Mouse (Mus musculus) urinary bladder, adult 18-20 months (tissue): ENCODE measurements around the gene Hspbap1.

ENCODE experiments used
- DNase-seq, 2 experiments: peaks; one replicate each; pipeline ENCODE4 v3.0.0; 2022; ENCODE audit warnings: low spot score in 2 of 2, mixed read lengths in 2 of 2

The Hspbap1 gene

GRCm38 (mm10) chr16:35763590-35764296 is 6.4 kb upstream of the Hspbap1 start:
- no peak for DNase-seq

- DNase-seq = no peak
Observed at GRCm38 (mm10) chr16:35764941-35765340, 5.2 kb upstream of the Hspbap1 start.

GRCm38 (mm10) chr16:35765449-35765848 is 4.7 kb upstream of the Hspbap1 start:
- DNase-seq = no peak

- no peak for DNase-seq
Observed at GRCm38 (mm10) chr16:35766366-35766765, 3.8 kb upstream of the Hspbap1 start.

GRCm38 (mm10) chr16:35768469-35768784 is 1.7 kb upstream of the Hspbap1 start:
- no peak for DNase-seq

GRCm38 (mm10) chr16:35768785-35769642 is 1.2 kb upstream of the Hspbap1 start, which contains the start of gene Dirc2:
Dirc2 (minus strand) TSS chr16:35769356.
- DNase-seq = peak; percentile 64 to 84

GRCm38 (mm10) chr16:35771141-35771540 is 966 bp downstream of the Hspbap1 start:
- no peak for DNase-seq

- no peak for DNase-seq
Observed at GRCm38 (mm10) chr16:35771606-35772005, 1.4 kb downstream of the Hspbap1 start.

- no peak for DNase-seq
Observed at GRCm38 (mm10) chr16:35772598-35772997, 2.4 kb downstream of the Hspbap1 start.

- no peak for DNase-seq
Observed at GRCm38 (mm10) chr16:35775835-35776234, 5.7 kb downstream of the Hspbap1 start.

- no peak for DNase-seq
Observed at GRCm38 (mm10) chr16:35776737-35777136, 6.6 kb downstream of the Hspbap1 start.

GRCm38 (mm10) chr16:35777768-35778167 is 7.6 kb downstream of the Hspbap1 start:
- no peak for DNase-seq

GRCm38 (mm10) chr16:35779681-35780080 is 9.5 kb downstream of the Hspbap1 start:
- no peak for DNase-seq

GRCm38 (mm10) chr16:35781096-35781495 is 10.9 kb downstream of the Hspbap1 start:
- DNase-seq = no peak

GRCm38 (mm10) chr16:35781651-35782050 is 11.5 kb downstream of the Hspbap1 start:
- DNase-seq = no peak

- no peak for DNase-seq
Observed at GRCm38 (mm10) chr16:35782451-35783206, 12.5 kb downstream of the Hspbap1 start.

GRCm38 (mm10) chr16:35783207-35783573 is 13.0 kb downstream of the Hspbap1 start:
- DNase-seq = no peak

- DNase-seq = no peak
Observed at GRCm38 (mm10) chr16:35784134-35784725, 14.1 kb downstream of the Hspbap1 start.

GRCm38 (mm10) chr16:35787163-35787562 is 17.0 kb downstream of the Hspbap1 start:
- no peak for DNase-seq

GRCm38 (mm10) chr16:35787568-35788189 is 17.5 kb downstream of the Hspbap1 start:
- DNase-seq = no peak

GRCm38 (mm10) chr16:35788330-35788729 is 18.2 kb downstream of the Hspbap1 start:
- no peak for DNase-seq
